Mouse (Mus musculus) erythroblast, embryonic 14.5 days (primary cell): ENCODE results near the gene Ccnyl1.

Experiments used
- GATA1 ChIP-seq: IDR thresholded peaks from 2 replicates; pipeline ENCODE4 v1.6.1; 2012; ENCODE audit warnings: low read length, inconsistent platforms, mixed read lengths
- TAL1 ChIP-seq: IDR thresholded peaks from 3 replicates; pipeline ENCODE4 v1.6.1; 2012; ENCODE audit warnings: low read length, inconsistent platforms, mixed read lengths

GRCm38 (mm10) chr1:64732161-64732560 lies 41.9 kb downstream of the Ccnyl1 start:
- no peak for TF ChIP-seq GATA1
- TF ChIP-seq TAL1, result no peak
